In genomic region chr19:53404837-53405356, GRCm38 (mm10) we compare ENCODE assay signal across 18 mouse cellular contexts. TPM values are rescaled to one million over a fixed set of nuclear protein-coding genes. Genes with fewer than 3 reads are reported as not detected.
DNase-seq lines count a peak whose midpoint lies in the region; ATAC-seq and TF ChIP-seq lines count a peak whose summit lies in the region.
"Had no signal": no experiment of that assay in that cellular context is flagged by ENCODE, and none has a peak within 500 bp of the region (broad histone marks: within the 10 kb centered on the region; RNA-seq: fewer than 3 reads in every experiment).

No protein-coding gene starts in this region.

- TF ChIP-seq CTCF in layer of hippocampus, adult 2 months (conservative IDR thresholded peaks at IDR 0.05): no peak

- no peak overlapping the region for H3K4me2 ChIP-seq in forebrain, embryonic 12.5 days
- H3K4me2 ChIP-seq: intestine, embryonic 15.5 days; liver, embryonic 15.5 days; midbrain, embryonic 12.5 days; stomach, embryonic 15.5 days had no signal

- ATAC-seq in forebrain, embryonic 12.5 days (ENCODE audit: low FRiP score): no peak
- ATAC-seq: intestine, embryonic 15.5 days had no signal

- DNase-seq in layer of hippocampus, adult 2 months (ENCODE audit: low spot score in 2 of 2): no peak
- DNase-seq in layer of hippocampus, adult 9-11 months: no peak
- DNase-seq in MN1 (ENCODE audit: low spot score): peak; percentile 57
- DNase-seq in adrenal gland, postnatal 36 days: peak; percentile 53 to 65
- DNase-seq in cerebellum, adult 9-11 months: peak; percentile 93
- DNase-seq in frontal cortex, postnatal 36 days (ENCODE audit: low spot score in 2 of 2): no peak
- DNase-seq: embryo, embryonic 11 days; heart, adult 18-20 months; kidney, postnatal 10 days; lung, postnatal 36 days had no signal

- 0 out of 2 replicates have a peak, but pooled peaks cover 2% of the 10 kb centered on the region for H3K9me3 ChIP-seq in forebrain, embryonic 12.5 days
- H3K9me3 ChIP-seq: intestine, embryonic 15.5 days; liver, embryonic 15.5 days; midbrain, embryonic 12.5 days; stomach, embryonic 15.5 days had no signal

- H3K4me3 ChIP-seq in layer of hippocampus, adult 2 months: no peak overlapping the region
- no peak overlapping the region for H3K4me3 ChIP-seq in forebrain, embryonic 12.5 days (replicated peaks)
- H3K4me3 ChIP-seq: intestine, embryonic 15.5 days; liver, embryonic 15.5 days; midbrain, embryonic 12.5 days; stomach, embryonic 15.5 days had no signal

- 0 out of 2 replicates have a peak overlapping the region, but pooled peaks have one; percentile 19 for H3K27ac ChIP-seq in layer of hippocampus, adult 2 months
- no peak overlapping the region for H3K27ac ChIP-seq in forebrain, embryonic 12.5 days
- H3K27ac ChIP-seq: intestine, embryonic 15.5 days; liver, embryonic 15.5 days; midbrain, embryonic 12.5 days; stomach, embryonic 15.5 days had no signal

- WGBS in forebrain, embryonic 12.5 days: 84% methylated on average over 18 of the region's 18 CpGs

- peaks cover under 1% of the 10 kb centered on the region; the same call in 1 of the 2 replicates for H3K4me1 ChIP-seq in forebrain, embryonic 12.5 days
- H3K4me1 ChIP-seq: intestine, embryonic 15.5 days; midbrain, embryonic 12.5 days; stomach, embryonic 15.5 days had no signal

- no peaks in the 10 kb centered on the region for H3K36me3 ChIP-seq in forebrain, embryonic 12.5 days (replicated peaks)
- H3K36me3 ChIP-seq: intestine, embryonic 15.5 days; liver, embryonic 15.5 days; midbrain, embryonic 12.5 days; stomach, embryonic 15.5 days had no signal

- H3K27me3 ChIP-seq in forebrain, embryonic 12.5 days: no peaks in the 10 kb centered on the region
- H3K27me3 ChIP-seq: intestine, embryonic 15.5 days; liver, embryonic 15.5 days; midbrain, embryonic 12.5 days; stomach, embryonic 15.5 days had no signal

- no peak overlapping the region for H3K9ac ChIP-seq in forebrain, embryonic 12.5 days
- H3K9ac ChIP-seq: intestine, embryonic 15.5 days; liver, embryonic 15.5 days; midbrain, embryonic 12.5 days; stomach, embryonic 15.5 days had no signal

RNA-seq across cellular contexts. Expression of gene Smndc1, which starts 14.5 kb away (rescaled TPM):
- 10 to 100 TPM; 39.9 to 40.7 TPM for total RNA-seq in layer of hippocampus, adult 2 months (2021)
- 10 to 100 TPM; 46.5 to 49.3 TPM for total RNA-seq in adrenal gland, postnatal 36 days (2021)
- 45.4 and 49.6 TPM in 2 replicates for polyA plus RNA-seq in forebrain, embryonic 12.5 days (2016; fragmentation: Nextera tagmentation; extraction: Ambion mirVana)

RNA-seq across cellular contexts. Expression of gene Gm10197, which starts 33.3 kb away (rescaled TPM):
- total RNA-seq in layer of hippocampus, adult 2 months (2021): not detected
- total RNA-seq in adrenal gland, postnatal 36 days (2021): not detected
- polyA plus RNA-seq in forebrain, embryonic 12.5 days (2016; fragmentation: Nextera tagmentation; extraction: Ambion mirVana): 1.7 TPM in 1 of 2 replicates, not detected in the other
- total RNA-seq: heart, adult 18-20 months; layer of hippocampus, postnatal 25 days had no signal
- polyA plus RNA-seq: heart, postnatal 0 days; limb, embryonic 11.5 days; liver, embryonic 15.5 days; midbrain, embryonic 12.5 days had no signal

Comparison
In these comparisons a context has a peak if more than half of its experiments do, and no peak if none do; other contexts are left out.
1. DNase-seq: peak in MN1 (single experiment), adrenal gland, postnatal 36 days (2 of 2) and cerebellum, adult 9-11 months (single experiment); none in layer of hippocampus, adult 2 months (0 of 2), layer of hippocampus, adult 9-11 months (single experiment) and frontal cortex, postnatal 36 days (0 of 2).